Mouse (Mus musculus) cortical plate, adult 2 months (tissue): ENCODE measurements around the gene 1700129C05Rik. TPM values are rescaled to one million over a fixed set of nuclear protein-coding genes. Genes with fewer than 3 reads are reported as not detected.

Experiments used
- H3K27ac ChIP-seq: fragments of 200-500 bp; 2 replicates; pipeline ENCODE4 v1.5.1; 2012; ENCODE audit warnings: low read length, control low read depth, inconsistent platforms; ENCODE audit not compliant: insufficient read depth
- H3K4me1 ChIP-seq: fragments of 200-500 bp; 2 replicates; pipeline ENCODE4 v1.6.1; 2011; ENCODE audit warnings: low read length; ENCODE audit not compliant: control insufficient read depth, insufficient read depth
- H3K4me3 ChIP-seq: fragments of 200-500 bp; 2 replicates; pipeline ENCODE4 v1.5.1; 2011; ENCODE audit warnings: mild to moderate bottlenecking, low read length, control low read depth; ENCODE audit not compliant: insufficient read depth
- CTCF ChIP-seq: fragments of 200-500 bp; IDR thresholded peaks from 2 replicates; pipeline ENCODE4 v1.5.1; 2011; ENCODE audit warnings: mild to moderate bottlenecking, control low read depth, low read length; ENCODE audit not compliant: insufficient read depth; ENCODE audit errors: extremely low read depth
- POLR2A ChIP-seq: fragments of 200-500 bp; IDR thresholded peaks from 2 replicates; pipeline ENCODE4 v1.6.1; 2011; ENCODE audit warnings: mild to moderate bottlenecking, low read length, control low read depth; ENCODE audit not compliant: insufficient read depth; ENCODE audit errors: extremely low read depth
- polyA plus RNA-seq: library from polyadenylated mRNA; depleted of rRNA; stranded (reverse); fragments of >200 nt; gene quantifications from 2 replicates; pipeline ENCODE4 v1.2.3, GENCODE M21; 2012; rRNA removed

Gene 1700129C05Rik
- not detected in 2 replicates for polyA plus RNA-seq

DNA sequence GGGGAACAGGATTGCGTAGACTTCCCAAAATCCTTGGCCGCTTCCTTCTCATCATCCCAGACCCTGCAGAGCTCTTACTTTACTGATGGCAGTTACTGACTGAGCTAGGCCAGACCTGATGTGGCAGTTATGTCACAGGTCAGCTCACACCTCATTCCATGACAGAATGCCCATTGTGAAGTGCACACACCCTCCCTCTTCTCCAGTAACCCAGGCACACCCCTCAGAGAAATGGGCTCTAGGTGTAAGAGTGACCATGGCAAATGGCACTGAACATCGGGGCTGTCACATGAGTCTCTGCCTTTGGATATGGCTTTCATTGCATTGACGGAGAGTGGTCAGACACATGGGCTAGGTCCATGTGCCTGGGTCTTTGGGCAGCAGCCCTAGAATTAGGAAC is at the start of gene 1700129C05Rik:
Gene 1700129C05Rik, minus strand, starts transcription at position 101 of the 400 bp plus-strand sequence.
- no peak within 1 kb of the TSS for H3K4me3 ChIP-seq
- H3K4me1 ChIP-seq, result no peaks in the 10 kb centered on the region
- H3K27ac ChIP-seq, result no peak within 1 kb of the TSS
- TF ChIP-seq CTCF (no peak), POLR2A (no peak)

- Histone ChIP-seq H3K4me1 (no peaks in the 10 kb centered on the region), H3K4me3 (no peak overlapping the region), H3K27ac (no peak overlapping the region)
- no peak for TF ChIP-seq CTCF
- TF ChIP-seq POLR2A, result no peak
These were observed 43.4 kb upstream of the 1700129C05Rik start for GRCm38 (mm10) chr14:59186121-59186520.

DNA sequence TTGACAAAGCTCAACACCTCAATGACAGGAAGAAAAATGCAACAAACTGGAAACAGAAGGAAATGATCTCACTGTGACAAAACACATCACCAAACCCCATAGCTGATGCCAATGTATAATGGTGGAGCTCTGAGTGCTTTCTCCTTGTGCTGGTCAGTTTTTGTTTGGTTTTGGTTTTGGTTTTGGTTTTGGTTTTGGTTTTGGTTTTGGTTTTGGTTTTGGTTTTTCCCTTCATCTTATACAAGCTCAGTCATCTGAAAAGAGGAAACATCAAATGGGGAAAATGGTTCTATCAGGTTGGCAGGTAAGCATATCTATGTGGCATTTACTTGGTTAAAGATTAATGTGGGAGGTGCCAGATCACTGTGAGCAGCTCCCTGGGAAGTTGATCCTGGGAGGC is 42.8 kb upstream of the 1700129C05Rik start:
- Histone ChIP-seq H3K27ac (no peak overlapping the region), H3K4me1 (no peaks in the 10 kb centered on the region), H3K4me3 (no peak overlapping the region)
- TF ChIP-seq CTCF (no peak), POLR2A (no peak)

DNA sequence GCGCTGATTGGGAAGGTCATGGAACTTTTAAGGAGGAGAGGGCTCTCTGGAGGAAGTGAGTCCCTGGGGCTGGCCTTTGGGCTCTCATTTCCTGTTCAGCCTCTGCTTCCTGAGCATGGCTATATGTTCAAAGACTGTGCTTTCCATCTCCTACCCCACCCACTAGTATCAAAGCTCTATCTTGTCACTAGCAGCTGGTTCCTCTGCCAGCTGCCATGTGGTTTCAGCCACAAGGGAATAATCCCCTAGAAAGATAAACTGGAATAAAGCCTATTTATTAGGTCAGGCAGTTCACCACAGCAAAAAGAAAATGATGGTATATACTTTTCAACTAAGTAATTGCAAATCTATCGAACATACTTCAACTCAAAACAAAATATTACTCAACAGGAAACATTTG is 40.0 kb upstream of the 1700129C05Rik start:
- Histone ChIP-seq H3K27ac (no peak overlapping the region), H3K4me1 (no peaks in the 10 kb centered on the region), H3K4me3 (no peak overlapping the region)
- no peak for TF ChIP-seq POLR2A
- TF ChIP-seq CTCF, result no peak

DNA sequence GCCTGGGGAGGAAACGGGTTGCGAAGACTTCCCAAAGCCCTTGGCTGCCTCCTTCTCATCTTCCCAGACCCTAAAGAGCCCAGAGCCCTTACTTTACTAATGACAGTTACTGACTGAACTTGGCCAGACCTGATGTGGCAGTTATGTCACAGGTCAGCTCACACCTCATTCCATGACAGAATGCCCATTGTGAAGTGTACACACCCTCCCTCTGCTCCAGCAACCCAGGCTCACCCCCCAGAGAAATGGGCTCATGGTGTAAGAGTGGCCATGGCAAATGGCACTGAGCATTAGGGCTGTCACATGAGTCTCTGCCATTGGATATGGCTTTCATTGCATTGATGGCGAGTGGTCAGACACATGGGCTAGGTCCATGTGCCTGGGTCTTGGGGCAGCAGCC is 36.0 kb upstream of the 1700129C05Rik start, which contains the start of gene Gm5142:
Gene Gm5142, minus strand, starts transcription at position 101 of the 400 bp plus-strand sequence.
- no peak within 1 kb of the TSS for H3K27ac ChIP-seq
- TF ChIP-seq POLR2A, result no peak
- no peak for TF ChIP-seq CTCF
- H3K4me1 ChIP-seq, result no peaks in the 10 kb centered on the region
- H3K4me3 ChIP-seq, result no peak within 1 kb of the TSS

- Histone ChIP-seq H3K4me3 (no peak overlapping the region), H3K27ac (no peak overlapping the region)
- TF ChIP-seq POLR2A (no peak), CTCF (no peak)
These were observed 14.5 kb upstream of the 1700129C05Rik start for GRCm38 (mm10) chr14:59157016-59157698.

DNA sequence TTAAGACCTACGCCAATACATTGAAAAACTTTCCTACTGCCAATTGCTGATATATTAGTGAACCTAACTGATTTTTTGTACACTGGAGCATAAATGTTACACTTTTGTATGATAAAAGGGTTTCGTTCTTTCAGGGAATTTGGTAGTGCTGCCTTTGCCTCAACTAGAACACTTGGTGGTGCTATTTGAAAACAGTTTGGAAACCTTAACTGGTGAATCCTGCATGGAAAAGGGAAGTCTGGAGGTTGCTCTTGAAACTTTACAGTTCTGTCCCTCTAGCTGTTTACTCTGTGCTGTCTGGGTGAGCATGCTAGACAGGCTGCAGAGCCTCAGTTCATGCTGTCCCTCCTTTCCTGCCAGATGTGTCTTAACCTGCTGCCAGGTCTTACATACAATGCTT is 12.9 kb upstream of the 1700129C05Rik start:
- no peak overlapping the region for H3K27ac ChIP-seq
- no peaks in the 10 kb centered on the region for H3K4me1 ChIP-seq
- TF ChIP-seq POLR2A, result no peak
- TF ChIP-seq CTCF, result peak; percentile 45; the same call in 1 of the 2 replicates
- no peak overlapping the region for H3K4me3 ChIP-seq

More at GRCm38 (mm10) chr14:59157016-59157698, 14.5 kb upstream of the 1700129C05Rik start:
- no peaks in the 10 kb centered on the region for H3K4me1 ChIP-seq

GRCm38 (mm10) chr14:59114281-59114680 is 28.4 kb downstream of the 1700129C05Rik start:
- no peak overlapping the region for H3K4me3 ChIP-seq
- H3K4me1 ChIP-seq, result no peaks in the 10 kb centered on the region
- no peak overlapping the region for H3K27ac ChIP-seq
- TF ChIP-seq CTCF, result no peak
- no peak for TF ChIP-seq POLR2A

GRCm38 (mm10) chr14:59104006-59104605 is 38.6 kb downstream of the 1700129C05Rik start:
- H3K4me3 ChIP-seq, result no peak overlapping the region
- H3K4me1 ChIP-seq, result no peaks in the 10 kb centered on the region
- TF ChIP-seq CTCF (no peak), POLR2A (no peak)
- H3K27ac ChIP-seq, result no peak overlapping the region

GRCm38 (mm10) chr14:59093601-59094000 is 49.1 kb downstream of the 1700129C05Rik start:
- no peak overlapping the region for H3K4me3 ChIP-seq
- no peak overlapping the region for H3K27ac ChIP-seq
- no peak for TF ChIP-seq CTCF
- no peak for TF ChIP-seq POLR2A
- H3K4me1 ChIP-seq, result no peaks in the 10 kb centered on the region
